Mouse (Mus musculus) thymus, adult 2 months (tissue): ENCODE results near the gene Smarca2.

Source experiments
- CTCF ChIP-seq: fragments of 200-500 bp; IDR thresholded peaks from 2 replicates; pipeline ENCODE4 v1.5.1; 2012; ENCODE audit warnings: mild to moderate bottlenecking, control low read depth, low read length, moderate library complexity, borderline replicate concordance; ENCODE audit not compliant: control insufficient read depth, poor library complexity, insufficient read depth; ENCODE audit errors: extremely low read depth
- POLR2A ChIP-seq: fragments of 200-500 bp; IDR thresholded peaks from 2 replicates; pipeline ENCODE4 v1.6.1; 2012; ENCODE audit warnings: mild to moderate bottlenecking, low read length, control low read depth, moderate library complexity; ENCODE audit not compliant: control insufficient read depth, poor library complexity, insufficient read depth; ENCODE audit errors: extremely low read depth

- TF ChIP-seq POLR2A, result no peak
- TF ChIP-seq CTCF, result no peak
These were observed 40.2 kb downstream of the Smarca2 start for GRCm38 (mm10) chr19:26645016-26645415.
